Mouse (Mus musculus): ENCODE measurements around the gene Usmg5.

GRCm38 (mm10) chr19:47122802-47123201, 32.4 kb upstream of the Usmg5 start:
- TF ChIP-seq CTCF (IDR thresholded peaks at IDR 0.05; ENCODE audit: low read depth) (peak; percentile 67), EP300 (IDR thresholded peaks at IDR 0.05; ENCODE audit: low read depth) (no peak)
